Mouse (Mus musculus) retina, embryonic 14.5 days (tissue): Measurements from ENCODE around the gene Sdr42e1.
A peak's percentile ranks its signal among the peaks of the same experiment; 100 is the strongest.

ENCODE experiments used
- DNase-seq: peaks from one replicate; pipeline ENCODE4 v3.0.0-alpha.2; 2015; ENCODE audit warnings: low spot score

Sdr42e1 gene

GRCm38 (mm10) chr8:117673430-117673830 lies at the start of gene Sdr42e1:
TSS of gene Sdr42e1 (minus strand) at chr8:117673689.
- peak; percentile 70 for DNase-seq

- DNase-seq = no peak
Observed at GRCm38 (mm10) chr8:117718152-117718860, 44.8 kb upstream of the Sdr42e1 start.

DNA sequence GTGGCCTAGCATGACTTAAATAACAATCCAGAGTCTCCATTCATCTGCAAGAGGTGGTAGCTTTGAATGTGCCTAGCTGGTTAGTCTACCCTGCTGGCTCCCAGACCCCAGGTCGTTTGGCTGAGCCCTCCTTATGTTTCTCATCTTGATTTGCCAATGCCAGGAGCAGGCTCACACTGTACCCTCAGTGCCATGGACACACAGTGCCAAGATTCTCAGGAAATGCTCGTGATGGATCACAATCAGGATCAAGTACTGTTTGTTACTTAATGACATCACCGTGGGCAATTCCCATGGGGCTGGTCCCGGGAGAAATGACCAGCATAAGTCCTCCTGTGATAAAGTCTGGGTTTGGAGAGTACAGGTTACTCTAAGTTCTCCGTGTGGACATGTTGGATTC lies 42.4 kb upstream of the Sdr42e1 start:
- DNase-seq = no peak

GRCm38 (mm10) chr8:117714604-117715003 lies 41.1 kb upstream of the Sdr42e1 start:
- no peak for DNase-seq

DNA sequence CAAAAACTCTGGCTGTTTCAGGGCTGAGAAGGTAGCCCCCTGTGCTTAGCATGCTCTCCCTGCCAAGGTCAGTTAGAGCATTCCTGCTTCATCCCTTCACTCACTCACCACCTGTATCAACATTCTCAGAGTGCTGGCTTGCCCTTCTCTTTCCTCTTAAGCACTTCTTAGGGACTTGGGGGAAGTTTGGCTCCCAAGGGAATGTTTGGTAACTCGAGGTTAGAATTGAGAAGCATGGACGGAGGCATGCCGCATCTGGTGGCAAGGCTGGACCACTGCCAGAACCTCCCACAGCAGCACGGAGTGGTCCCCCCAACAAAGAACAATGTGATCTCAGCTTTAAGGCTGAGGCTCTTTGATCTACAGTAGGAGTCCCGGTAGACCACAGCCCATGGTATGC lies 38.7 kb upstream of the Sdr42e1 start:
- DNase-seq = no peak

DNA sequence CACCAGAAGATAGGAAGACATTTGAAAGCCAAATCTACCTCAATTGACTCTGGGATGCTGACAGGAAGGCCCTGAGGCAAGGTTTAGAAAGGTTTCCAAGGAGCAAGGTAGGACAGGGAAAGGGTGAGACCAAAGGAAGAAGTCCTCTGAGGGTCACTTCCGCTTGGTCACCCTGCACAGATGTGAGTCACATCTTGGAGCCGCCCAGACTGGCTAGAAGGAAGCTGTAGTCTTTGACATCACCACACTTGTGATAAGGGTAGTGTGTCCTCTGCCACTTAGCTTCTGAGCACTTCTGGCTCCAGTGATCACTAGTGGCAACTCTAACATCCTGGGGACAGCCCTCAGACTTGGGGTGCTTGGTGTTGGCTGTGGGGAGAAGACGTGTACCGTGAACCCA lies 32.7 kb upstream of the Sdr42e1 start:
- DNase-seq = no peak

DNA sequence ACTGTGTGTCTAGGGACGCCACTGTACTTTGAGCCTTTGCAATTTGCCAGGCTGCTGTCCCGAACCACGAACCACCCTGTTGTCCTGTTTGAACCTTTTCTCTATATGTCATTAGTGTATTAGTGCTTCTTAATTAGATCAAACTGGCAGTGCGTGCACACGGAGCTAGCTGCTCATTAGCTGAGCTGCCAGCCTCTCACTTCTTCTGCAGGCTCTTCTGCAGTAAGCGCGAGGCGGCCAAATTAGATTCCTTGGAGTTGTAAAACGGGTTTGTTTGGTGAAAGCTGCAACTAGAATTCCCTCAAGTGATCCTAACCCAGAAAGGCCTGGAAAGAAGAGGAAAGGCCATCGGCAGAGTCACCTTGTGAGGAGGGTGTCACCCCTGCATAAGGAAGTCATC lies 29.2 kb upstream of the Sdr42e1 start:
- DNase-seq = peak; percentile 32

DNA sequence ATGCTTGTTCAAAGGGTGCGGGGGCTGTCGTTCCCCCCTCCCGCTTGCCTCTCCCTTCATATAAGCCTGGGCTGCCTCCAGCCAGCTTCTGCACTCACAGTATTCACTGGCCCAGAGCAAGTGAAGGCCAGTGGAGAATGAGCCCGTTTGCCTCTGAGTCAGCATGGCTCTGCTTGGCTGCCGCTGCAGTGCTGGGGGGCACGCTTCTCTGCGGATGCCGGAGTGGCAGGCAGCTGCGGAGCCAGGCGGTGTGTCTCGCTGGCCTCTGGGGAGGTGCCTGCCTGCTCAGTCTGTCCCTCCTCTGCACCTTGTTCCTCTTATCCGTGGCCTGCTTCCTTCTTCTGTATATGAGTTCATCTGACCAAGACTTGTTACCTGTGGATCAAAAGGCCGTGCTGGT lies 28.4 kb upstream of the Sdr42e1 start, which contains the start of gene Hsd17b2:
Gene Hsd17b2, plus strand, starts transcription at position 46 of the 400 bp plus-strand sequence.
- peak; percentile 25 for DNase-seq

GRCm38 (mm10) chr8:117701246-117701645 lies 27.8 kb upstream of the Sdr42e1 start:
- no peak for DNase-seq

- no peak for DNase-seq
Observed at GRCm38 (mm10) chr8:117700699-117701098, 27.2 kb upstream of the Sdr42e1 start.

GRCm38 (mm10) chr8:117697248-117697647 lies 23.8 kb upstream of the Sdr42e1 start:
- DNase-seq = peak; percentile 61

- no peak for DNase-seq
Observed at GRCm38 (mm10) chr8:117695636-117696035, 22.1 kb upstream of the Sdr42e1 start.

- DNase-seq = no peak
Observed at GRCm38 (mm10) chr8:117692131-117692530, 18.6 kb upstream of the Sdr42e1 start.

DNA sequence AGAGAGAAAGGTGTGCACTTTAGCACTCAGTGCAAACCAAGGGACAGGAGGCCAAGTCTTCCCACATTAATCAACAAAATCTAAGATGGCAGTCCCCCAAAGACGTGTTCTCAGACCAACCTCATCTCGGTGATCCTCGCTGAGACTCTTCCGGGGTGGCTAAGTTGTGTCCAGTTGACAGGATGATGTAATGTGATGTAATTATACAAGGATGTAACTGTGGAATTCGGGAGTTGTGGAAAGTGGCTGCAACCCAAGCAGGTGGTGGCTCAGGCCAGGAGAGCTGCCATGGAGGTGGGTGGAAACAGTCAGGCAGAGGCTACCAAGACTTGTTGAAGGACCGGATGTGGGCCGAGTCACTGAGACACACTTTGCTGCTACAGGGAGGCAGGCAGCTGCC lies 14.4 kb upstream of the Sdr42e1 start:
- no peak for DNase-seq

GRCm38 (mm10) chr8:117684504-117684903 lies 11.0 kb upstream of the Sdr42e1 start:
- DNase-seq = no peak

GRCm38 (mm10) chr8:117683925-117684472 lies 10.5 kb upstream of the Sdr42e1 start:
- DNase-seq = no peak

DNA sequence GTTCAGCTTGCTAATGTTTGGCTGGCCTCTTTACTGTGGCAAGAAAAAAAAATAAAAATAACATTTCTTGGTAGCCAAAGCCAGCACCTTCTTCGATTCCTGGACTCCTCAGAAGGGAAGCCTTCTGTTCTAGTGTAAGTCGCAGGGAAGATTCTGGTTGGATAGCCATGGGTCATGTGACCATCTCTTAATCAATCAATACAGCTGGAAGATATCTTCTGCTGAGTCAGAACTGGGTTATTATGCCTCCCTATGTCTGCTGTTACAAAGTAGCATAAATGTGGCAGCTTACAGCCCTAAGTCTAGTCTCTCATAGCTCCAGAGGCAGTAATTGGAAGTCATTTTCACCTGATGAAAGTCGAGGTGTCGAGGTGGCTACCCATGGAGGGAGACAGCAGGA lies 5.2 kb upstream of the Sdr42e1 start:
- DNase-seq = no peak

GRCm38 (mm10) chr8:117677011-117677410 lies 3.5 kb upstream of the Sdr42e1 start:
- no peak for DNase-seq

- DNase-seq = peak; percentile 23
Observed at GRCm38 (mm10) chr8:117676460-117676859, 3.0 kb upstream of the Sdr42e1 start.

DNA sequence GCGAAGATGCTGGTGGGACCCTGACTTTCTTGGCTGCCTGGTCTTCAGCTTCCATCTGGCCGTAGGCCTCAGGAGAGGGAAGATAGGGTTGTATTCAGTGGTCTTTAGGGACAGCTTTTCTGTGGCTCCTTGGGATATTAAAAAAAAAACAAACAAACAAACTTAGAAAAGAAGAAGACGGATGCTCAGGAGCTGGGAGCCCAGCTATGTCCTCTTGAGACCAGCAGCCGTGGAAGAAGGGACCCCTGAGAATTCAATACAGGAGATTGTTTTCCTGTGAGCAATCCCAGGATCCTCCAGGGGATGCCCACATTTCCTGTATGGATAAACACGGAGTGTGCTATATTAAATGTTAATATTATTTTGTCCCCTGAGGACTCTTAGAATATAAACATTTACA lies 1.7 kb upstream of the Sdr42e1 start:
- no peak for DNase-seq

- no peak for DNase-seq
Observed at GRCm38 (mm10) chr8:117672558-117672957, 931 bp downstream of the Sdr42e1 start.

DNA sequence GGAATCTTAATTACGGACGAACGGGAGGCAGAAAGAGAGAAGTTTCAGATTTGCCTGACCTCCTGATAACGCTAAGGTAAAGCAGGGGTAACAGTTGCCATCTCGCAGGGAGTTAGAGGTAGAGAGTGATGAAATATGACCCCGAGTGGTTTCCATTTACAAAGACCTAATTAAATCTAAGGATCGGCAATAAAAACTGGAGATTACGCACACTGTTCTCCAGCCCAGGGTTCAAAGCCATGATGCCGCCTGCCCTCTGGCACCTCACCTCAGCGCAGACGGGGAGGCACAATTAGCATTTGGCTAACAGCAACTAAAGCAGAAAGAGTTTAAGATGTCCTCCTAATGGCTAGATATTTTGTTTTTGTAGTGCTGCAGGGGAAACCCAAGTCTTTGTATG lies 3.0 kb downstream of the Sdr42e1 start:
- DNase-seq = no peak

- no peak for DNase-seq
Observed at GRCm38 (mm10) chr8:117667349-117668124, 6.0 kb downstream of the Sdr42e1 start.
